ENCODE assay signal across 9 mouse cellular contexts in the genomic region with DNA sequence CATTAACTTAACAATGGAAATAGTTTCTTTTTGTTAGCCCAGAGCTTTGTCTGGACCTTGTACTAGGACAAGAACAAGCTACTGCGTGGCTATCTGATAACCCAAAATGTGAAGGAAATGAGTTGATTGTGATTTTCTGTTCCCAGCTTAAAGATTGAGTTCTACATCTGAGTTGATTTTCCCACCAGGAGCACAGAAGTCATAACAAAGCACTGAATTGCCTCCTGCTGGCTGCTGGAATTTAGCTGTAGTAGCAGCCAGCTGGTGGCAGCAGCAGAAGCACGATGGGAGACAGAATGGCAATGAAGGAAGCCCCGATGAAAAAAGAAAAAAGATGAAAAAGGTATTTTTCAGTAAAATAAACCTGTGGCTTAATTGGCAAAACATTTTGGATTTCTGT. TPM values are rescaled to one million over a fixed set of nuclear protein-coding genes. Genes with fewer than 3 reads are reported as not detected.
DNase-seq lines count a peak whose midpoint lies in the region; ATAC-seq and TF ChIP-seq lines count a peak whose summit lies in the region.
"Had no signal": no experiment of that assay in that cellular context is flagged by ENCODE, and none has a peak within 500 bp of the region (broad histone marks: within the 10 kb centered on the region; RNA-seq: fewer than 3 reads in every experiment).

No protein-coding gene starts in this region.

- peak; percentile 47 for TF ChIP-seq CTCF in kidney, adult 2 months (conservative IDR thresholded peaks at IDR 0.05; ENCODE audit: insufficient read depth, insufficient read length, low read depth, low read length)

- TF ChIP-seq POLR2A in kidney, adult 2 months (IDR thresholded peaks at IDR 0.05; ENCODE audit: low read depth, low read length), result no peak

- no peak overlapping the region for H3K4me3 ChIP-seq in kidney, adult 2 months (ENCODE audit: insufficient read depth, low read depth, low read length)
- H3K4me3 ChIP-seq in kidney, embryonic 14.5 days (ENCODE audit: low read length), result no peak overlapping the region
- no peak overlapping the region for H3K4me3 ChIP-seq in brown adipose tissue, adult 24 weeks (ENCODE audit: insufficient read depth, low read depth, low read length)
- H3K4me3 ChIP-seq: liver, embryonic 13.5 days had no signal

- no peaks in the 10 kb centered on the region for H3K36me3 ChIP-seq in kidney, adult 2 months (ENCODE audit: control insufficient read depth, insufficient read depth, low read length)
- no peaks in the 10 kb centered on the region for H3K36me3 ChIP-seq in kidney, embryonic 14.5 days (ENCODE audit: control insufficient read depth, insufficient read depth, low read length)
- no peaks in the 10 kb centered on the region for H3K36me3 ChIP-seq in splenic B cell, adult 2 months (ENCODE audit: control insufficient read depth, insufficient read depth, low read length, poor library complexity, severe bottlenecking)
- H3K36me3 ChIP-seq: liver, embryonic 13.5 days had no signal

- no peak for ATAC-seq in CD4-positive, CD25-positive, alpha-beta regulatory T cell, adult 4 months
- ATAC-seq in kidney, embryonic 14.5 days (ENCODE audit: low FRiP score, low TSS enrichment), result no peak
- no peak for ATAC-seq in monocyte, adult 5-6 weeks (replicated peaks; ENCODE audit: insufficient number of reproducible peaks, low FRiP score, low TSS enrichment, poor library complexity, severe bottlenecking)

- DNase-seq in CD4-positive, CD25-positive, alpha-beta regulatory T cell, adult 2 months (ENCODE audit: low read depth, low spot score), result peak; percentile 7
- peak; percentile 45 for DNase-seq in kidney, adult 2 months
- DNase-seq in kidney, postnatal 25 days, result peak; percentile 30 to 49
- peak; percentile 4 for DNase-seq in splenic B cell, adult 2 months (ENCODE audit: low read depth, low spot score)
- DNase-seq: liver, embryonic 13.5 days had no signal

- H3K4me2 ChIP-seq in kidney, embryonic 14.5 days (replicated peaks; ENCODE audit: low read depth, low read length), result no peak overlapping the region
- H3K4me2 ChIP-seq: liver, embryonic 13.5 days had no signal

- no peak overlapping the region for H3K9ac ChIP-seq in kidney, embryonic 14.5 days (ENCODE audit: low read depth, low read length)
- H3K9ac ChIP-seq: liver, embryonic 13.5 days had no signal

- H3K27ac ChIP-seq in kidney, adult 2 months (ENCODE audit: insufficient read depth, low read depth, low read length), result no peak overlapping the region
- no peak overlapping the region for H3K27ac ChIP-seq in kidney, embryonic 14.5 days (ENCODE audit: low read depth, low read length)
- 0 out of 2 replicates have a peak overlapping the region, but pooled peaks have one; percentile 4 for H3K27ac ChIP-seq in brown adipose tissue, adult 24 weeks (replicated peaks; ENCODE audit: low read depth, low read length)
- H3K27ac ChIP-seq: liver, embryonic 13.5 days had no signal

- no peaks in the 10 kb centered on the region for H3K27me3 ChIP-seq in kidney, adult 2 months (replicated peaks; ENCODE audit: control insufficient read depth, insufficient read depth, low read length)
- H3K27me3 ChIP-seq in kidney, embryonic 14.5 days (ENCODE audit: control insufficient read depth, insufficient read depth, low read length), result no peaks in the 10 kb centered on the region
- H3K27me3 ChIP-seq in splenic B cell, adult 2 months (ENCODE audit: control insufficient read depth, insufficient read depth, low read length, poor library complexity, severe bottlenecking), result no peaks in the 10 kb centered on the region
- H3K27me3 ChIP-seq: liver, embryonic 13.5 days had no signal

- no peaks in the 10 kb centered on the region for H3K9me3 ChIP-seq in kidney, embryonic 14.5 days (ENCODE audit: control insufficient read depth, low read length)
- H3K9me3 ChIP-seq: liver, embryonic 13.5 days had no signal

- 2% methylated on average over 3 of the region's 3 CpGs for WGBS in kidney, adult 2 months
- 21% methylated on average over 3 of the region's 3 CpGs for WGBS in kidney, embryonic 14.5 days

- no peaks in the 10 kb centered on the region for H3K4me1 ChIP-seq in kidney, adult 2 months (ENCODE audit: control insufficient read depth, insufficient read depth, low read length)
- H3K4me1 ChIP-seq in kidney, embryonic 14.5 days (ENCODE audit: control insufficient read depth, insufficient read depth, low read length), result no peaks in the 10 kb centered on the region
- H3K4me1 ChIP-seq in brown adipose tissue, adult 24 weeks (ENCODE audit: control insufficient read depth, insufficient read depth, insufficient read length, low read length), result no peaks in the 10 kb centered on the region; the same call in 1 of the 2 replicates

RNA-seq across cellular contexts. Expression of gene Mbtps2, which starts 2.9 kb away (rescaled TPM):
- polyA plus RNA-seq in CD4-positive, CD25-positive, alpha-beta regulatory T cell, adult 4 months (2017; shearing (Covaris generic)), result 10 to 100 TPM; 11.1 to 14.0 TPM
- 5.9 and 11.3 TPM in 2 replicates for polyA plus RNA-seq in kidney, adult 2 months (2012; rRNA removed)
- 17.1 and 28.5 TPM in 2 replicates for polyA plus RNA-seq in kidney, embryonic 14.5 days (2014; fragmentation: Nextera tagmentation; extraction: Ambion mirVana)
- 5.0 and 6.3 TPM in 2 replicates for polyA plus RNA-seq in brown adipose tissue, adult 24 weeks (2012; ENCODE audit: insufficient read depth, insufficient read length, missing spikeins)
- total RNA-seq in monocyte, adult 5-6 weeks (2017), result 11.7 to 15.9 TPM (median 11.7 TPM) in 3 replicates

RNA-seq across cellular contexts. Expression of gene Yy2, which starts 32.7 kb away (rescaled TPM):
- polyA plus RNA-seq in CD4-positive, CD25-positive, alpha-beta regulatory T cell, adult 4 months (2017; shearing (Covaris generic)), result 1 to 10 TPM; 4.2 to 5.1 TPM
- not detected in 2 replicates for polyA plus RNA-seq in kidney, adult 2 months (2012; rRNA removed)
- polyA plus RNA-seq in kidney, embryonic 14.5 days (2014; fragmentation: Nextera tagmentation; extraction: Ambion mirVana), result 4.0 and 6.6 TPM in 2 replicates
- 0.71 and 1.5 TPM in 2 replicates for polyA plus RNA-seq in brown adipose tissue, adult 24 weeks (2012; ENCODE audit: insufficient read depth, insufficient read length, missing spikeins)
- 0.86 to 7.4 TPM (median 4.1 TPM) in 3 replicates for total RNA-seq in monocyte, adult 5-6 weeks (2017)
